Mouse (Mus musculus): Measurements from ENCODE around the gene Szrd1.
A peak's percentile ranks its signal among the peaks of the same experiment; 100 is the strongest.

Gene Szrd1

GRCm38 (mm10) chr4:141139116-141139970 is at the start of gene Szrd1:
Szrd1 (minus strand) TSS chr4:141139775.
- DNase-seq (ENCODE audit: low read depth, low spot score): peak; percentile 99

DNA sequence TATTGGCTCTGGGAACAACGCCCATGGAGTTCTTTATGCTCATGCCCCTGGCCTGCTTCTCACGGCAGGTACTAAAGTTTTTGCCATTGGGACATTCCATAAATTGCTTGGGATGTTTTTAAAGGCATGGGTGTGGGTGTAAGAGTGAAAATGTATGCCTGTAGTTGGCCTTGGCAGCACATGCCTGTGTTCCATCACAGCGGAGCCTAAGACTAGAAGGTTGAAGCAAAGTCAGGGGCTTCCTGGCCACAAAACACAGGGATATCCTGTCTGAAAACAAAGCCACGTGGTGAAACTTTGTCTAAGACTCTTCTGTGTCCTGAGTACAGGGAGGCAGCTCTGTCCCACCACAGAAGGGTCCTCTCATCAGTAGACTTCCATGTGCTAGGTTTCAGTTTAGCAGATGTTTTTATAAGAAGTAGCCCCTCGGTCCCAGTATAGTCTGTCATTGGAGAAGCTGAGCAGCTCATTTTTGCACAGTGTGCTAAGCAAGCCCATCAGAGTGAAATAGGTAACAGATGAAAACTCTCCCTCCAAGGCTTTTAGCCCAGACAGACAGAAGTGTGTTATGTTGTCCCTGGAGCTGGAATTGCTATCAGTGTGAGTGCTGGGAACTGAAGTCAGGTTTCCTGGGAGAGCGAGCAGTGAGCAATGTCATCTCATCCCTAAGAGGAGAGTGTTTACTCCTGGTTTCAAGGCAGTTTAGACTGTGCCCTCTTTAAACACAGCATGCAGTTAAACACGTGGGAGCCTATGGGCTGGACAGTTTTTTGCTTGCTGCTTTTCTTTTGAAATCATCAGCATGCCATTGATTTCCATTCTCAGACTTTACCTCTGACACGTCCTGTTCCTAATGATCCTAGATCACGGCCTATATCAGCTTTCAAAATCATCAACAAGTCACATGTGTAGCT is 47.6 kb upstream of the Szrd1 start:
- no peak for DNase-seq (ENCODE audit: low read depth, low spot score)

DNA sequence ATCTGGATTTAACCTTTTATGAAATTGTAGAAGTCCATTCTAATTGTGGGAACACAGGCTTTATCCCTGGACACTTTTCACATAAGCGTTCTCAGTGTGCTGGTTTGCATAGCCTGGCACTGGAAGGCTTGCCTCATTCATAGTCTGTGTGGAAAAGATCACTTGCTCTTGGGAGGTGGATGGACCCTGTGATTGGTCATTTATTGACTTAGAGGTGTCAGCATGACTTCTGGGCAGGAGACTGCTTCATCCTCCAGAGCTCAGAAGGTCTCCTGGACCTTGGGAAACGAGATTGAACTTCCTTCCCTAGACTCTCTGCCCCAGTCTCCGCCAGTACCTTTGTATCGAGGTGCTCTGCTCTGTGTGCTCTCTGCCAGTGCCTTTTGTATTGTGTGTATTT is 44.9 kb upstream of the Szrd1 start:
- DNase-seq (ENCODE audit: low read depth, low spot score): no peak

- DNase-seq (ENCODE audit: low read depth, low spot score): no peak
Measured at GRCm38 (mm10) chr4:141183932-141184331, 44.4 kb upstream of the Szrd1 start.

- no peak for DNase-seq (ENCODE audit: low read depth, low spot score)
Measured at GRCm38 (mm10) chr4:141181981-141182380, 42.4 kb upstream of the Szrd1 start.

DNA sequence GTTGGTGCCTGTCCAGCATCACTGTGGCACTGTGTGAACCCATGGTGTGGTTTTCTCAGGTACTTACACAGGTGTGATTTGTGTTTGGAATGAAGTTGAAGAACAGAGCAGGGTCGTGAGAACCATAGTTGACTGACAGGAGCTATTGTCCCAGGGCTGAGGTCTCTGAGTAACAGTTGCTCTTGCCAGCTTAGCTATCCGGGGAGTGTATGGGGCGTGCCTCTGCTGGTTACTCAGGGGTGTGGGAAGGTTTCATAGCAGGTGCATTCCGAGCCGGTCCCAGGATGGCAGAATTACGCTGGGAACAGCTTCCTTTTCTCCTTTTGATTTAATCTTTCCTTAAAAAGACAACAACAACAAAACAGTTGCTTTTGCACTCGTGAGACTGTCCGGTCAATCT is 41.3 kb upstream of the Szrd1 start:
- no peak for DNase-seq (ENCODE audit: low read depth, low spot score)

DNA sequence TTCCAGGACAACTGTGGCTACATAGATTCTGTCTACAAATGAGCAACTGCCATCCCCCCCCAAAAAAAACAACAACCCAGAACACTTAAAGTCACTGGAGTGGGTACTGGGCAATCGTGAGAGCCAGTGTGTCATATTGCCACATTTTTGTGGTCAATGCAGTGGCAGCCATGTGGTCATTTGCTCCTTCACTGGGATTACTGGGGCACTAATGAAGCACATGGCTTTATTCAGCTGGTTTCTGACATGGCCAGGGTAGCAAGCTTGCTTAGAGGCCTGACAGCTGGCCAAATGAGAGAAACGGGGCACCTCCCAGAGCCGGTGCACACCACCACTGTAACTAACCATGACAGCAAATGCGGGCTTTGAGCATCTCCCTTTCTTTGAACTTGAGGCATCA is 38.9 kb upstream of the Szrd1 start:
- DNase-seq (ENCODE audit: low read depth, low spot score): no peak

GRCm38 (mm10) chr4:141176328-141176838 is 36.8 kb upstream of the Szrd1 start:
- no peak for DNase-seq (ENCODE audit: low read depth, low spot score)

GRCm38 (mm10) chr4:141175783-141176182 is 36.2 kb upstream of the Szrd1 start:
- DNase-seq (ENCODE audit: low read depth, low spot score): no peak

DNA sequence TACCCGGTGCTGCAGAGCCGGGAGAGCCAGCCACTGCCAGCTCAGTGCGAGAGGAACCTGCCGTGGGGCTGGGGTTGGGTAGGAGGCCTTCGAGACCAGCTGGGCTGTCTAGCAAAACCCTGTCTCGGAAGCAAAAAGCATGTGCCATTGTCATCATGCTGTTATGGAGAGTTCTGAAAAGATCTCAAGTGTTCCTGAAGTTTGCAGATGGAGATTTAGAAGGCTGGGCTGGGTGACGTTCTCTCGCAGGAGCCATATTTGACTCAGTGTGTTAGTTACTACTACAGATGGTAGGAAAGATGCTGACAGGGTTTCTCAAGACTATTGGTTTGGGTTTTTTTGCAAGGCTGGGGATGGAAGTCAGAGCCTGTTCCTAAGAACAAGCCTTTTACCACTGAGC is 32.5 kb upstream of the Szrd1 start:
- DNase-seq (ENCODE audit: low read depth, low spot score): no peak

DNA sequence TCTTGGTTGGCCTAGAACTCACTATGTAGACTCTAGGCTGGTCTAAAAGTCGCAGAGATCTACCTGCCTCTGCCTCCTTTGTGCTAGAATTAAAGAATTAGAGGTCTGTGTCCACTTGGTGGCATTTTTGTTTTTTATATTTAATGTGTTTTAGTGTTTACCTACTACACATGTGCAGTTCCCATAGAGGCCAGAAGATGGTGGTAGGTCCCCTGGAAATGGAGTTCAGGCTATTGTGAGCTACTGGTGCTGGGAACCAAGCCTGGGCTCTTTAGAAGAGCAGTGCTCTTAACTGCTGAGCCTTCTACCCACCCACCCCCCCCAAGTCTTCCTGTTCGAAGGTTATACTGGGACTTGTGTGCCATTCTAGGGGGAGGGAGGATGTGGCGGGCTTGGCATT is 27.6 kb upstream of the Szrd1 start:
- peak; percentile 73 for DNase-seq (ENCODE audit: low read depth, low spot score)

DNA sequence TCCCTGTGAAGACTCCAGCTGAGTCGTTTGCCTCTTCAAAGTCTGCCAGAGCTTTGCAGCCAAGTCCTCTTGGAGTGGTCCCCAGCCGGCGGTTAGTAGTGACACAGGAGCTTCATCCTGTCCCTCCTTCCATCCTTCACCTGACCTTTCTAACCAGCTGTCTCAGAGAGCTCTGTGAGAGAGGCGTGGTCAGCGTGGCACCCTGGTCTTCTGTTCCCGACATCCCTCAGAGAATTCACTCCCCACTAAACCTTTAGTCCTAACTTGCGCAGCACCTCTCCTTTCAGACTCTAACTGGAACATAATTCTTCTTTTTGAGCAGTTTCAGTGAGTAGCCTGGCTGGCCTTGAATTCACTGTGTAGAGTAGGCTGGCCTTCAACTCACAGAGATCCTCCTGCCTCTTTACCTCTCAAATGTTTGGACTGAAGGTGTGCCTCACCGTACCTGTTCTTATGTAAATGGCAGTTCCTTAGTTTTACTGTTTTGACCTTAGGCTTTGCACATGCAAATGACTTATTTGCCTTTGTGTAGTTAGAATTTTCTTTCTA is 26.2 kb upstream of the Szrd1 start:
- DNase-seq (ENCODE audit: low read depth, low spot score): peak; percentile 95

DNA sequence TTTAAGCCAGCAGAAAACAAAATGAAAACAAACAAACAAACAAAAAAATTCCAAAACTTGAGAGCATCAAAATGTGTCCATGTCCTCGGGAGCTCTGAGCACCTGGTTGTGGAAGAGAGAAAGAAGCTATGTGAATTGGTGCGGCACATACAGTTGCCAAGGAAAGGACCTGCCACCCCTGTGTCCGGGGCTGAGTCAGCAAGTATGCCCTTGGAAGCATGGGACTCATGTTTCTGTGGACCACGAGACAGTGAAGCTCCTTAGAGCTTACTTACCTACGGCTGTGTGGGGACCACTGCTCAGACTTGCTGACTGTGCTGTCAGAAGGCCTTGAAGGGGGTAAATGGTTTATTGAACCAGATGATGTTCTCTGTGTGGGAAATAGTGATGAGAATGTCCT is 24.2 kb upstream of the Szrd1 start:
- DNase-seq (ENCODE audit: low read depth, low spot score): no peak

GRCm38 (mm10) chr4:141161699-141162208 is 22.2 kb upstream of the Szrd1 start:
- no peak for DNase-seq (ENCODE audit: low read depth, low spot score)

GRCm38 (mm10) chr4:141160193-141160592 is 20.6 kb upstream of the Szrd1 start:
- DNase-seq (ENCODE audit: low read depth, low spot score): no peak

- DNase-seq (ENCODE audit: low read depth, low spot score): no peak
Measured at GRCm38 (mm10) chr4:141159666-141160065, 20.1 kb upstream of the Szrd1 start.

GRCm38 (mm10) chr4:141159093-141159492 is 19.5 kb upstream of the Szrd1 start:
- DNase-seq (ENCODE audit: low read depth, low spot score): peak; percentile 35

GRCm38 (mm10) chr4:141158609-141159008 is 19.0 kb upstream of the Szrd1 start:
- DNase-seq (ENCODE audit: low read depth, low spot score): no peak

DNA sequence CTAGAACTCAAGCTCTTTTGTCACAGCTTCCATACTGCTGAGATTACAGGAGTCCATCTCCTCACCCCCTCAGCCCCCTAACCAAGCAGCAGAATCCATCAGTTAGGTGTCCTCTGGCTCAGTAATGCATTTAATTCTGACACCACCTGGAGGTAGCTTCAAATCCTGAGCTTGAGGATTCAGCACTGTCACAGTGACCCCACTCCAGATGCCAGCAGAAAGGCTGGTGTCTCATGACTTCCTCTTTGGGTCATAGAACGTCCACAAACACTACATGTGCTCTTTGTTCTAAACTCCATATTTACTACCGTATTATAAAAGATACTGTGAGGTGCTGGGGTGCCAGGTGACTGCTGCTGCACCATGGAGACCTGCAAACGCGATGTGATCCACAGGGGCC is 17.9 kb upstream of the Szrd1 start:
- DNase-seq (ENCODE audit: low read depth, low spot score): no peak

DNA sequence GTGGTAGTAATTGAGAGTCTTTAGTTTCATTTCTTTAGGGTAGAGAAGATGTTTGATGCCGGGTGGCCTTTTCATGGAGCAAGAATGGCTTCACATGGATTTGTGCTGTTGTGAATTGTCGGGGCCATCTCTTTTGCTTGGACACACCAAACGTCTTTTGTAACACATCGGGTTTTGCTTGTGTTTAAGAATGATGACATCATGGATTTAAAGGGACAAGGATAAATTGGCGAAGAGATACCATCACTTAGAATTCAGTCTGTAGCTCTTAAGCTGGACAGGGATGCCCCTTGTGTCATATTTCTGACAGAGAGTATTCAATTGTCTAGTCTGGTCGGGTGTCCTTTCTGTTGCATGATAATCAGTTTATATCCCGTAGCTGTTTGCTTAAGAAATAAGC is 9.5 kb upstream of the Szrd1 start:
- DNase-seq (ENCODE audit: low read depth, low spot score): no peak

GRCm38 (mm10) chr4:141148009-141148801 is 8.6 kb upstream of the Szrd1 start:
- DNase-seq (ENCODE audit: low read depth, low spot score): peak; percentile 38

All from ES-CJ7 (cell line).